Comparison of ENCODE assay signal across 9 mouse cellular contexts in genomic region chr12:8451571-8452485, GRCm38 (mm10). TPM values are rescaled to one million over a fixed set of nuclear protein-coding genes. Genes with fewer than 3 reads are reported as not detected.
A peak's percentile ranks its signal among the peaks of the same experiment; 100 is the strongest.
DNase-seq lines count a peak whose midpoint lies in the region; ATAC-seq and TF ChIP-seq lines count a peak whose summit lies in the region.
"Had no signal": no experiment of that assay in that cellular context is flagged by ENCODE, and none has a peak within 500 bp of the region (broad histone marks: within the 10 kb centered on the region; RNA-seq: fewer than 3 reads in every experiment).

No protein-coding gene starts in this region.

- WGBS in cerebellum, adult 2 months, result 60% methylated on average over 7 of the region's 7 CpGs
- 48% methylated on average over 7 of the region's 7 CpGs for WGBS in lung, embryonic 15.5 days
- WGBS in hindbrain, embryonic 15.5 days, result 33% methylated on average over 7 of the region's 7 CpGs
- 35% methylated on average over 7 of the region's 7 CpGs for WGBS in neural tube, embryonic 14.5 days
- WGBS in kidney, embryonic 16.5 days, result 57% methylated on average over 7 of the region's 7 CpGs

- DNase-seq in cerebellum, adult 2 months, result peak; percentile 18 to 57
- no peak for DNase-seq in cerebellum, postnatal 36 days
- no peak for DNase-seq in lung, postnatal 36 days
- no peak for DNase-seq in spleen, postnatal 10 days (ENCODE audit: low spot score in 2 of 2)
- DNase-seq: adrenal gland, adult 8-10 months had no signal

- H3K27me3 ChIP-seq in cerebellum, adult 2 months (ENCODE audit: control insufficient read depth, insufficient read depth, low read length), result no peaks in the 10 kb centered on the region
- H3K27me3 ChIP-seq in lung, embryonic 15.5 days, result no peaks in the 10 kb centered on the region
- H3K27me3 ChIP-seq in hindbrain, embryonic 15.5 days, result no peaks in the 10 kb centered on the region
- H3K27me3 ChIP-seq in neural tube, embryonic 14.5 days (ENCODE audit: control insufficient read depth, insufficient read depth, low read length), result no peaks in the 10 kb centered on the region
- no peaks in the 10 kb centered on the region for H3K27me3 ChIP-seq in kidney, embryonic 16.5 days (ENCODE audit: insufficient read depth, low read length)

- ATAC-seq in lung, embryonic 15.5 days (ENCODE audit: borderline replicate concordance, extremely low read depth, low FRiP score, low TSS enrichment), result no peak
- ATAC-seq in hindbrain, embryonic 15.5 days (ENCODE audit: low FRiP score, low read depth), result peak; percentile 52; the same call in 1 of the 2 replicates
- peak; percentile 55 for ATAC-seq in neural tube, embryonic 14.5 days (ENCODE audit: low read depth)
- ATAC-seq in kidney, embryonic 16.5 days (ENCODE audit: low FRiP score, low TSS enrichment), result no peak

- H3K9me3 ChIP-seq in lung, embryonic 15.5 days, result no peaks in the 10 kb centered on the region
- H3K9me3 ChIP-seq in hindbrain, embryonic 15.5 days, result no peaks in the 10 kb centered on the region
- no peaks in the 10 kb centered on the region for H3K9me3 ChIP-seq in neural tube, embryonic 14.5 days (ENCODE audit: control insufficient read depth, low read length)
- no peaks in the 10 kb centered on the region for H3K9me3 ChIP-seq in kidney, embryonic 16.5 days (ENCODE audit: low read length)

- TF ChIP-seq CTCF in cerebellum, adult 2 months (IDR thresholded peaks at IDR 0.05; ENCODE audit: borderline replicate concordance, insufficient read depth, low read depth, low read length), result no peak

- no peaks in the 10 kb centered on the region for H3K36me3 ChIP-seq in lung, embryonic 15.5 days
- H3K36me3 ChIP-seq in hindbrain, embryonic 15.5 days, result no peaks in the 10 kb centered on the region
- no peaks in the 10 kb centered on the region for H3K36me3 ChIP-seq in neural tube, embryonic 14.5 days (ENCODE audit: control insufficient read depth, insufficient read depth, low read length)
- no peaks in the 10 kb centered on the region for H3K36me3 ChIP-seq in kidney, embryonic 16.5 days (ENCODE audit: insufficient read depth, low read length)

- H3K9ac ChIP-seq in lung, embryonic 15.5 days, result no peak overlapping the region
- H3K9ac ChIP-seq in hindbrain, embryonic 15.5 days, result no peak overlapping the region
- H3K9ac ChIP-seq in neural tube, embryonic 14.5 days (replicated peaks; ENCODE audit: low read depth, low read length), result no peak overlapping the region
- H3K9ac ChIP-seq in kidney, embryonic 16.5 days (replicated peaks; ENCODE audit: low read length), result no peak overlapping the region

- no peak for TF ChIP-seq POLR2A in cerebellum, adult 2 months (IDR thresholded peaks at IDR 0.05; ENCODE audit: borderline replicate concordance, insufficient read depth, low read length)

- no peak overlapping the region for H3K27ac ChIP-seq in cerebellum, adult 2 months (ENCODE audit: insufficient read depth, low read length)
- H3K27ac ChIP-seq in lung, embryonic 15.5 days, result 0 out of 2 replicates have a peak overlapping the region, but pooled peaks have one; percentile 27
- H3K27ac ChIP-seq in hindbrain, embryonic 15.5 days (replicated peaks), result no peak overlapping the region
- no peak overlapping the region for H3K27ac ChIP-seq in neural tube, embryonic 14.5 days (ENCODE audit: low read depth, low read length)
- no peak overlapping the region for H3K27ac ChIP-seq in kidney, embryonic 16.5 days (ENCODE audit: low read length)

- no peak overlapping the region for H3K4me2 ChIP-seq in lung, embryonic 15.5 days
- no peak overlapping the region for H3K4me2 ChIP-seq in hindbrain, embryonic 15.5 days
- no peak overlapping the region for H3K4me2 ChIP-seq in neural tube, embryonic 14.5 days (ENCODE audit: low read depth, low read length)
- no peak overlapping the region for H3K4me2 ChIP-seq in kidney, embryonic 16.5 days (replicated peaks; ENCODE audit: low read depth, low read length)

- peaks cover 26% of the 10 kb centered on the region for H3K4me1 ChIP-seq in cerebellum, adult 2 months (ENCODE audit: control insufficient read depth, insufficient read depth, low read length)
- peaks cover 54% of the 10 kb centered on the region for H3K4me1 ChIP-seq in lung, embryonic 15.5 days
- peaks cover 14% of the 10 kb centered on the region; the same call in 1 of the 2 replicates for H3K4me1 ChIP-seq in hindbrain, embryonic 15.5 days (replicated peaks)
- H3K4me1 ChIP-seq in neural tube, embryonic 14.5 days (ENCODE audit: control insufficient read depth, insufficient read depth, low read length), result no peaks in the 10 kb centered on the region
- peaks cover 11% of the 10 kb centered on the region for H3K4me1 ChIP-seq in kidney, embryonic 16.5 days (ENCODE audit: insufficient read depth, low read length)

- no peak overlapping the region for H3K4me3 ChIP-seq in cerebellum, adult 2 months (replicated peaks; ENCODE audit: insufficient read depth, low read depth, low read length)
- H3K4me3 ChIP-seq in lung, embryonic 15.5 days, result no peak overlapping the region
- H3K4me3 ChIP-seq in hindbrain, embryonic 15.5 days, result no peak overlapping the region
- H3K4me3 ChIP-seq in neural tube, embryonic 14.5 days (ENCODE audit: low read depth, low read length), result no peak overlapping the region
- H3K4me3 ChIP-seq in kidney, embryonic 16.5 days (ENCODE audit: low read length), result no peak overlapping the region

RNA-seq across cellular contexts. Expression of gene Rhob, which starts 48.0 kb away (rescaled TPM):
- 295 and 299 TPM in 2 replicates for polyA plus RNA-seq in cerebellum, adult 2 months (2012; rRNA removed)
- 49.4 and 52.1 TPM in 2 replicates for polyA plus RNA-seq in lung, embryonic 15.5 days (2015; fragmentation: Nextera tagmentation; extraction: Ambion mirVana)
- polyA plus RNA-seq in hindbrain, embryonic 15.5 days (2015; fragmentation: Nextera tagmentation; extraction: Ambion mirVana), result 94.4 and 103 TPM in 2 replicates
- polyA plus RNA-seq in neural tube, embryonic 14.5 days (2014; fragmentation: Nextera tagmentation; extraction: Ambion mirVana), result 109 and 116 TPM in 2 replicates
- 39.8 and 40.1 TPM in 2 replicates for polyA plus RNA-seq in kidney, embryonic 16.5 days (2015; fragmentation: Nextera tagmentation; extraction: Ambion mirVana)

Comparison
In these comparisons a context has a peak if more than half of its experiments do, and no peak if none do; other contexts are left out.
1. DNase-seq: peak in cerebellum, adult 2 months (2 of 2); none in cerebellum, postnatal 36 days (0 of 2), lung, postnatal 36 days (single experiment) and spleen, postnatal 10 days (0 of 2).
2. ATAC-seq: peak in hindbrain, embryonic 15.5 days (single experiment) and neural tube, embryonic 14.5 days (single experiment); none in lung, embryonic 15.5 days (single experiment) and kidney, embryonic 16.5 days (single experiment).